Mouse (Mus musculus): Measurements from ENCODE around the gene Znrf3. TPM values are rescaled to one million over a fixed set of nuclear protein-coding genes. Genes with fewer than 3 reads are reported as not detected.

Znrf3 gene
- polyA plus RNA-seq, 1 experiment from 2014 or later: 9.2 TPM

DNA sequence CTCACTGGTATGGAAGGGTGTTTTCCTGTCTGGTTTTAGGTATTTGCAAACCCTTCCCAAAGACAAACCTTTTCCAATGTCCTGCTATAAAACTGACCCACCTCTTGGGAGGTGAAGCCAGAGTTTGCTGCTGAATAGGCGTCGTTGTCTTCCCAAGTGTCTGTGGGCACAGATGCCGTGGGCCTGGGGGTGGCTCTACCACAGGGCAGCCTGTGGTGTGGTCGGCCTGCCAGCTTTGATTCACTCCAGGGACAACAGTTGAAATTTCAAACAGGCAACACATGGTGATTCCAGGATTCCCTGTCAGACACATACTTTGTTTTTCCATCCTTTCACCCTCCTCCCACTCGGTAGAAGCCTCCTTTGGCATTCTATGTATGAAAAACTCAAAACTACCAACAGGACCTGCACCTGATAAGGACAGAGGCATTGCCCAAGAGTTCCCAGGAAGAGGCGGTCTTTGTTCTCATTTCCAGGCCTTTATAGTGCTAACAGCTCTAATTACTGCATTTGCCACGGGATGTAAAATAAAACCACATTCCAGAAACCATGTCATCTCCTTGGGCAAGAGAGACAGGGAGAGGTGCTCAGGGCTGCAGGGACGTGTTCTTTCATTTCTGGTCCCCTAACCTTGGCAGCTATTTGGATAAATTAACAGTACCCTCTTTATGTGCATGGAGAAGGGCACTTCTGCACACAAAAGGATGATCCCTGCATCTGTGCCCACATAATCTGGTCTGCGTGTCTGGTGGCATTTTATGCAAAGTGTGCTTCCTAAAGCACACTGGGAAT is 173.2 kb downstream of the Znrf3 start:
- Histone ChIP-seq H3K27ac (peak overlapping the region; percentile 44), H3K9ac (no peak overlapping the region), H3K27me3 (no peaks in the 10 kb centered on the region), H3K36me3 (ENCODE audit: poor library complexity, severe bottlenecking) (no peaks in the 10 kb centered on the region), H3K4me1 (peaks cover 18% of the 10 kb centered on the region), H3K9me3 (replicated peaks) (no peaks in the 10 kb centered on the region), H3K4me2 (no peak overlapping the region), H3K4me3 (no peak overlapping the region)
- 48% methylated on average over 9 of the region's 9 CpGs for WGBS
- ATAC-seq: no peak; the same call in 1 of the 2 replicates

GRCm38 (mm10) chr11:5269846-5270461 is 174.7 kb downstream of the Znrf3 start:
- Histone ChIP-seq H3K9me3 (replicated peaks) (no peaks in the 10 kb centered on the region), H3K36me3 (ENCODE audit: poor library complexity, severe bottlenecking) (no peaks in the 10 kb centered on the region), H3K4me2 (no peak overlapping the region), H3K4me3 (no peak overlapping the region), H3K4me1 (peaks cover 18% of the 10 kb centered on the region), H3K9ac (no peak overlapping the region), H3K27ac (no peak overlapping the region), H3K27me3 (no peaks in the 10 kb centered on the region)
- WGBS: 89% methylated on average over 8 of the region's 8 CpGs
- ATAC-seq: no peak

DNA sequence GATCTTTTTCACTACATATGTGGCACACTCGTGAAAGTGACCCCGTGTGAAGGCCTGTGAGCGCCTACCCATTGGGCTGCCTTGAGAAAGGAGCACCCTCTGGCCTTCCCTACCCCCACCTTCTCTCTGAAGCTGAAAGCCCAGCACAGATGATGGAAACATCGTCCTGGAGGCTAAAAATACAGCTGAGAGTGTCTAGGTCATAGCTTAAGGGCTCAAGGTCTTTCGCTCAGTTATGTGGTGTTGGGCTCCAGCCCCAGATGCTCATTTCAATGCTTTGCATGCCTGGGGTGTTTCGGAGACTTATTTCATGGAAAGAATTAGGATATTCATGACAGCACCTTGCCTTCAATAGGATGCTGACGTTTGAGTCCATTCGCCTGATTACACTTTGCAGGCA is 178.9 kb downstream of the Znrf3 start:
- 74% methylated on average over 8 of the region's 8 CpGs for WGBS
- no peaks in the 10 kb centered on the region for H3K36me3 ChIP-seq (ENCODE audit: poor library complexity, severe bottlenecking)
- H3K9me3 ChIP-seq (replicated peaks): no peaks in the 10 kb centered on the region
- peaks cover 7% of the 10 kb centered on the region; the same call in 1 of the 2 replicates for H3K4me1 ChIP-seq
- peaks cover 11% of the 10 kb centered on the region; the same call in 1 of the 2 replicates for H3K27me3 ChIP-seq
- no peak for ATAC-seq
- no peak overlapping the region for H3K4me3 ChIP-seq
- no peak overlapping the region for H3K4me2 ChIP-seq
- H3K27ac ChIP-seq: no peak overlapping the region
- no peak overlapping the region for H3K9ac ChIP-seq

- Histone ChIP-seq H3K4me2 (no peak overlapping the region), H3K36me3 (ENCODE audit: poor library complexity, severe bottlenecking) (no peaks in the 10 kb centered on the region), H3K9me3 (replicated peaks) (no peaks in the 10 kb centered on the region), H3K27me3 (peaks cover 18% of the 10 kb centered on the region), H3K4me1 (peaks cover 16% of the 10 kb centered on the region), H3K9ac (no peak overlapping the region), H3K27ac (no peak overlapping the region), H3K4me3 (no peak overlapping the region)
- no peak for ATAC-seq
- WGBS: 59% methylated on average over 26 of the region's 26 CpGs
Observed at GRCm38 (mm10) chr11:5263078-5263730, 181.4 kb downstream of the Znrf3 start.

DNA sequence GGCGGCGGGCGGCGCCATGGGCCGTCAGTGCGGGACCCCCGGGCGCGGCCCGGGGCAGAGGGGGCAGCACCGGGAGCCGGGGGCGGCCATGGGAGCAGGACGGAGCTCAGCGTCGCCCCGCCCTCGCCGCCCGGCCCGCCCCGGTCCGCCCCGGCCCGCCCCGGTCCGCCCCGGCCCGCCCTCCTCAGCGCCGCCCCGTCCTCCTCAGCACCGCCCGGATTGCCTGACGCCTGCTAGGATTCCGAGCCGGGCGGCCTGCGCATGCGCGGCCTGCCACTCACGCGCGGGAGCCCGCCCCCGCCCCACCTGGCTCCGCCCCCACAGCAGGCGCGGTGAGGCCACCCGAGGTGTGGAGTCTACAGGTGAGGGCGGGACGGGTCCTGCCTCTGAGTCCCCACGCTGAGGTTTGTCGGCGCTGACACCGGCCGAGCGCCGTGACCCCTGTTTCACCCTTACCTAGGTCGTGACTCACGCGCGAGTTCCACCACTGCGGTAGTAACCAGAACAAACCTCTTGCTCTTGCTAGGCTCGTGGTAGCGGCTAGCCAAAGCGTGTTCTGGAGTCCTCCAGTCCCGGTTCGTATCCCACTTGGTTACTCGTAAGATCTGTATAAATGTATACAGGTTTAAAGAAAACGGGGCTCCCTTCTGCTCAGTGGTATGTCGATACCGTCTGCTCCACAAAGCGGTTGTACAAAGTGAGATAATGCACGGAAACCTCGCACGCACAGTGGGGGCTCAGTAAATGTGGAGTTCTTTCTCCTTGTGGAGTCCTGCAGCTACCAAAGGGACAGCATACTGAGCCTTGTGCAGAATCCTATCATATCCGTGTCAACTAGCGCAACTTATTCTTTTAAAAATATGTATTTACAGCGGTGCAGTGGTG is 182.9 kb downstream of the Znrf3 start, which contains the start of gene Kremen1:
Gene Kremen1 (minus strand): TSS at position 51 of the 885 bp plus-strand sequence.
- H3K27ac ChIP-seq: no peak within 1 kb of the TSS

GRCm38 (mm10) chr11:5260942-5261459 is 183.6 kb downstream of the Znrf3 start:
- WGBS: under 1% methylated on average over 34 of the region's 42 CpGs
- H3K27ac ChIP-seq: no peak overlapping the region
- peaks cover 18% of the 10 kb centered on the region for H3K27me3 ChIP-seq
- peak overlapping the region; percentile 78 for H3K9ac ChIP-seq
- ATAC-seq: no peak
- H3K4me3 ChIP-seq: peak overlapping the region; percentile 80
- no peaks in the 10 kb centered on the region for H3K36me3 ChIP-seq (ENCODE audit: poor library complexity, severe bottlenecking)
- peak overlapping the region; percentile 71 for H3K4me2 ChIP-seq
- no peaks in the 10 kb centered on the region for H3K9me3 ChIP-seq (replicated peaks)
- peaks cover 29% of the 10 kb centered on the region for H3K4me1 ChIP-seq

More for the DNA sequence above, 182.9 kb downstream of the Znrf3 start, which contains the start of gene Kremen1:
- Histone ChIP-seq H3K36me3 (ENCODE audit: poor library complexity, severe bottlenecking) (no peaks in the 10 kb centered on the region), H3K9me3 (replicated peaks) (no peaks in the 10 kb centered on the region), H3K4me1 (peaks cover 21% of the 10 kb centered on the region), H3K4me3 (peak within 1 kb of the TSS; percentile 80), H3K27me3 (peaks cover 18% of the 10 kb centered on the region), H3K4me2 (peak within 1 kb of the TSS; percentile 71), H3K9ac (peak within 1 kb of the TSS; percentile 78)
- ATAC-seq: peak; percentile 98
- 3% methylated on average over 36 of the region's 80 CpGs for WGBS

GRCm38 (mm10) chr11:5259944-5260598 is 184.6 kb downstream of the Znrf3 start:
- H3K4me3 ChIP-seq: peak overlapping the region; percentile 80
- H3K27ac ChIP-seq: no peak overlapping the region
- 64% methylated on average over 10 of the region's 10 CpGs for WGBS
- no peaks in the 10 kb centered on the region for H3K9me3 ChIP-seq (replicated peaks)
- H3K4me2 ChIP-seq: peak overlapping the region; percentile 71
- peaks cover 18% of the 10 kb centered on the region for H3K27me3 ChIP-seq
- no peak overlapping the region for H3K9ac ChIP-seq
- no peak for ATAC-seq
- peaks cover 37% of the 10 kb centered on the region for H3K4me1 ChIP-seq
- no peaks in the 10 kb centered on the region for H3K36me3 ChIP-seq (ENCODE audit: poor library complexity, severe bottlenecking)

DNA sequence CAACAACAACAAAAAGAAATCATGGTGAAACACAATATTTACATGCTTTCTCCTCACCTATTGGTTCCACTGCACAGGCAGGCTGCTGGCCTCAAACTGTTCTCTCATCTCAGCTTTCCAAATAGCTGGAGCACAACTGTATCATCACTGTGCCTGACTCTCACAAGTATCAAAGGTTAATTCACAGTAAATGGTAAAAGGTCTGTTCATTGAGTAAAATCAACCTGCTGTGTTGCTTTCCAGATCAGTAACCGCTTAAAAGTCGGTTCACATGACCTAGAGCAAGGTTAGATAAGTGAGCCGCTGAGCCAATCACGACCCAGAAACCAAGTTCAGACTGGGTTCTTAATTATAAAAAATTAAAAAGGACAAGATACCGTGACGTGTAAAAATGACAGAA is 186.6 kb downstream of the Znrf3 start:
- Histone ChIP-seq H3K27ac (no peak overlapping the region), H3K36me3 (ENCODE audit: poor library complexity, severe bottlenecking) (no peaks in the 10 kb centered on the region), H3K4me3 (no peak overlapping the region), H3K4me2 (no peak overlapping the region), H3K4me1 (peaks cover 49% of the 10 kb centered on the region), H3K9me3 (replicated peaks) (no peaks in the 10 kb centered on the region), H3K27me3 (peaks cover 19% of the 10 kb centered on the region), H3K9ac (no peak overlapping the region)
- WGBS: 95% methylated on average over 6 of the region's 6 CpGs
- no peak for ATAC-seq

DNA sequence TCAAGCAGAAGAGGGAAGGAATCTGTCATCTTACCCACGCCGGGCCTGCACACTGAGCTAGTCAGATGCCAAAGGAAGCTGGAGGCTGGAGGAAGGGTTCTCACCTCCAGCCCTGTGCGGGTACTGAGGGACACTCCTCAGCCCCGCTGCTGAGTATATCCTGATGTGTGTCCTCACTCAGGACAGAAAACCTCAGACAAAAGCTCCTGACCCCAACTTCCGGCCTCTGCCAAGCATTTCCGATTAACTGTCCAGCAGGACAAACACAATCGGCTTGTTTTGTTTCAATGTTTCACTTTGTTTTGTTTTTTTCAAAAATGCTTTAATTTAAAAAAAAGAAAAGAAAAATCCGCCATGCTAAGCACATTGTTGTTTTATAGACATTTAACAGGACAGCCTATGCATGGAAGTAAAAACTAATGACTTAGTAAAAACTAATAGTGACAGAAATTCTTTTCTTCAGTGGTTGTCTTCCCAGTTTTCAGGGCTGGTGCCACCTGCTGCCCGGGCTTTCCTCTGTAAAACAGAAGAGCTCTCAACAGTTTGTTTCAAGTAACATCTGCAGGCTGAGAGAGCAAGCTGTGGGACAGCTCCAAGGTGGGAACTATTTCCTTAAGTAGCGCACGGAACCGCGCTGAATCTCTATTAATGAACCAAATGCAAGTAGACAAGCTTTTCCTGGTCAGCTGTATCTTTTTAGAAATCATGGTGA is 187.3 kb downstream of the Znrf3 start:
- Histone ChIP-seq H3K9ac (no peak overlapping the region), H3K36me3 (ENCODE audit: poor library complexity, severe bottlenecking) (no peaks in the 10 kb centered on the region), H3K27me3 (peaks cover 15% of the 10 kb centered on the region; the same call in 1 of the 2 replicates), H3K27ac (no peak overlapping the region), H3K4me3 (no peak overlapping the region), H3K4me2 (no peak overlapping the region), H3K4me1 (peaks cover 49% of the 10 kb centered on the region), H3K9me3 (replicated peaks) (no peaks in the 10 kb centered on the region)
- ATAC-seq: no peak
- 84% methylated on average over 13 of the region's 13 CpGs for WGBS

DNA sequence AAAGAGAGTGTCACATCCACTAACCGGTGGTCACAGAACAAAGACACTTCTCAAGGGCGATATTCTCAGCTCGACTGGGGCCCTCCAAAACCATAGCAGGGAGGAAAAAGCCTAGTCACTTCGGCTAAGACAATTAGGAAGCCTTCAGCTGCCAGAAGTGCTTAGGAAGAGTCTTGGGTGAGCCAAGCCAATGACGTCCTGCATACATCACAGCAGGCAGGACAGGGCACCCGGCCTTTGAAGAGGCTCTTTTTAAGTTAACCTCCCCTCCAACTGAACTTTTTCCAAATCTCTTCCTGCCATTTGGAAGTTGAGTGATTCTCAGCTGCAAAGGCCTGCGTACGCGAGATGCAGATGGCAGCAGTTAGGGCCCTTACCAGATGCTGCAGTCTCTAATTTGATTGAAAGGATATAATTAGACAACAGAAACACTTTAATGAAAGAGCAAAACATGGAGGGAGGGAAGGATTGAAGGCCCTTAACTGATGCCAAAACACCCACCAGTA is 189.1 kb downstream of the Znrf3 start:
- Histone ChIP-seq H3K4me3 (no peak overlapping the region), H3K36me3 (ENCODE audit: poor library complexity, severe bottlenecking) (no peaks in the 10 kb centered on the region), H3K9me3 (replicated peaks) (no peaks in the 10 kb centered on the region), H3K27me3 (peaks cover 16% of the 10 kb centered on the region), H3K4me2 (no peak overlapping the region), H3K27ac (peak overlapping the region; percentile 78), H3K9ac (no peak overlapping the region), H3K4me1 (peaks cover 40% of the 10 kb centered on the region)
- WGBS: 9% methylated on average over 9 of the region's 9 CpGs
- ATAC-seq: peak; percentile 81
